Mouse (Mus musculus): ENCODE measurements around the gene Bricd5. TPM values are rescaled to one million over a fixed set of nuclear protein-coding genes. Genes with fewer than 3 reads are reported as not detected.

Gene Bricd5
- polyA plus RNA-seq, 1 experiment = not detected

- Histone ChIP-seq H3K4me1 (ENCODE audit: control insufficient read depth) (peaks cover 9% of the 10 kb centered on the region), H3K36me3 (ENCODE audit: control insufficient read depth) (peaks cover 53% of the 10 kb centered on the region), H3K27me3 (ENCODE audit: control insufficient read depth) (no peaks in the 10 kb centered on the region), H3K4me3 (replicated peaks) (no peak overlapping the region), H3K9me3 (ENCODE audit: control insufficient read depth, low read length) (no peaks in the 10 kb centered on the region)
- no peak for TF ChIP-seq TAL1 (IDR thresholded peaks at IDR 0.05; ENCODE audit: low read length)
- TF ChIP-seq GATA1 (IDR thresholded peaks at IDR 0.05; ENCODE audit: low read length) = no peak
Measured at GRCm38 (mm10) chr17:24507806-24508460, 34.2 kb downstream of the Bricd5 start.

GRCm38 (mm10) chr17:24513609-24514008, 39.9 kb downstream of the Bricd5 start:
- Histone ChIP-seq H3K36me3 (ENCODE audit: control insufficient read depth) (peaks cover 97% of the 10 kb centered on the region), H3K4me3 (replicated peaks) (no peak overlapping the region), H3K27me3 (ENCODE audit: control insufficient read depth) (no peaks in the 10 kb centered on the region), H3K9me3 (ENCODE audit: control insufficient read depth, low read length) (no peaks in the 10 kb centered on the region), H3K4me1 (ENCODE audit: control insufficient read depth) (no peaks in the 10 kb centered on the region; the same call in 1 of the 2 replicates)
- TF ChIP-seq TAL1 (IDR thresholded peaks at IDR 0.05; ENCODE audit: low read length) = no peak
- no peak for TF ChIP-seq GATA1 (IDR thresholded peaks at IDR 0.05; ENCODE audit: low read length)

GRCm38 (mm10) chr17:24514270-24515257, 40.9 kb downstream of the Bricd5 start:
- no peaks in the 10 kb centered on the region; the same call in 1 of the 2 replicates for H3K4me1 ChIP-seq (ENCODE audit: control insufficient read depth)
- TF ChIP-seq TAL1 (IDR thresholded peaks at IDR 0.05; ENCODE audit: low read length) = no peak
- TF ChIP-seq GATA1 (IDR thresholded peaks at IDR 0.05; ENCODE audit: low read length) = no peak
- no peaks in the 10 kb centered on the region for H3K27me3 ChIP-seq (ENCODE audit: control insufficient read depth)
- H3K36me3 ChIP-seq (ENCODE audit: control insufficient read depth) = peaks cover 96% of the 10 kb centered on the region
- no peaks in the 10 kb centered on the region for H3K9me3 ChIP-seq (ENCODE audit: control insufficient read depth, low read length)
- H3K4me3 ChIP-seq (replicated peaks) = no peak overlapping the region

GRCm38 (mm10) chr17:24520450-24520849, 46.8 kb downstream of the Bricd5 start:
- TF ChIP-seq TAL1 (IDR thresholded peaks at IDR 0.05; ENCODE audit: low read length) = no peak
- TF ChIP-seq GATA1 (IDR thresholded peaks at IDR 0.05; ENCODE audit: low read length) = no peak
- Histone ChIP-seq H3K27me3 (ENCODE audit: control insufficient read depth) (no peaks in the 10 kb centered on the region), H3K4me1 (ENCODE audit: control insufficient read depth) (peaks cover 16% of the 10 kb centered on the region), H3K9me3 (ENCODE audit: control insufficient read depth, low read length) (no peaks in the 10 kb centered on the region), H3K36me3 (ENCODE audit: control insufficient read depth) (peaks cover 80% of the 10 kb centered on the region), H3K4me3 (replicated peaks) (no peak overlapping the region)

- Histone ChIP-seq H3K36me3 (ENCODE audit: control insufficient read depth) (peaks cover 59% of the 10 kb centered on the region), H3K4me1 (ENCODE audit: control insufficient read depth) (peaks cover 51% of the 10 kb centered on the region), H3K27me3 (ENCODE audit: control insufficient read depth) (no peaks in the 10 kb centered on the region), H3K9me3 (ENCODE audit: control insufficient read depth, low read length) (no peaks in the 10 kb centered on the region), H3K4me3 (replicated peaks) (no peak overlapping the region)
- TF ChIP-seq TAL1 (IDR thresholded peaks at IDR 0.05; ENCODE audit: low read length) (no peak), GATA1 (IDR thresholded peaks at IDR 0.05; ENCODE audit: low read length) (no peak)
Measured at GRCm38 (mm10) chr17:24524734-24525133, 51.0 kb downstream of the Bricd5 start.

Other genes with a start within 250 kb of the Bricd5 start
- 14.4 and 15.8 TPM in 2 replicates for gene Ccnf, start 222.4 kb upstream of the Bricd5 start, polyA plus RNA-seq (2012)
- gene Abca17, start 122.8 kb upstream of the Bricd5 start, polyA plus RNA-seq (2012) = not detected in 2 replicates
- 1.7 TPM in 2 replicates for gene Abca3, start 121.9 kb upstream of the Bricd5 start, polyA plus RNA-seq (2012)
- gene Rnps1, start 59.3 kb upstream of the Bricd5 start, polyA plus RNA-seq (2012) = 18.1 and 24.0 TPM in 2 replicates
- gene Eci1, start 47.2 kb upstream of the Bricd5 start, polyA plus RNA-seq (2012) = 9.3 and 10.6 TPM in 2 replicates
- gene Dnase1l2, start 30.8 kb upstream of the Bricd5 start, polyA plus RNA-seq (2012) = 0.15 TPM in 1 of 2 replicates, not detected in the other
- 6.2 and 7.3 TPM in 2 replicates for gene E4f1, start 3.6 kb upstream of the Bricd5 start, polyA plus RNA-seq (2012)
- 13.0 and 15.1 TPM in 2 replicates for gene Pgp, start 3.5 kb upstream of the Bricd5 start, polyA plus RNA-seq (2012)
- 1.4 and 1.7 TPM in 2 replicates for gene Mlst8, start 5.2 kb downstream of the Bricd5 start, polyA plus RNA-seq (2012)
- gene Caskin1, start 14.7 kb downstream of the Bricd5 start, polyA plus RNA-seq (2012) = not detected in 2 replicates
- 11.3 and 12.7 TPM in 2 replicates for gene Traf7, start 54.1 kb downstream of the Bricd5 start, polyA plus RNA-seq (2012)
- gene Rab26, start 60.3 kb downstream of the Bricd5 start, polyA plus RNA-seq (2012) = 0.09 TPM in 1 of 2 replicates, not detected in the other
- gene Pkd1, start 76.0 kb downstream of the Bricd5 start, polyA plus RNA-seq (2012) = 0.14 and 0.21 TPM in 2 replicates
- 4.0 and 5.2 TPM in 2 replicates for gene Tsc2, start 158.7 kb downstream of the Bricd5 start, polyA plus RNA-seq (2012)
- 0.04 and 0.23 TPM in 2 replicates for gene Nthl1, start 158.8 kb downstream of the Bricd5 start, polyA plus RNA-seq (2012)
- gene Slc9a3r2, start 176.4 kb downstream of the Bricd5 start, polyA plus RNA-seq (2012) = 0.04 and 0.18 TPM in 2 replicates
- gene Npw, start 184.6 kb downstream of the Bricd5 start, polyA plus RNA-seq (2012) = not detected in 2 replicates
- gene Zfp598, start 195.8 kb downstream of the Bricd5 start, polyA plus RNA-seq (2012) = 7.3 and 7.6 TPM in 2 replicates
- not detected in 2 replicates for gene Syngr3, start 216.1 kb downstream of the Bricd5 start, polyA plus RNA-seq (2012)
- 6.4 and 9.0 TPM in 2 replicates for gene Gfer, start 222.3 kb downstream of the Bricd5 start, polyA plus RNA-seq (2012)
- 0.02 TPM in 1 of 2 replicates, not detected in the other for gene Noxo1, start 222.3 kb downstream of the Bricd5 start, polyA plus RNA-seq (2012)
- 1.1 and 1.8 TPM in 2 replicates for gene Tbl3, start 233.8 kb downstream of the Bricd5 start, polyA plus RNA-seq (2012)
- gene Rnf151, start 244.2 kb downstream of the Bricd5 start, polyA plus RNA-seq (2012) = 0.19 TPM in 1 of 2 replicates, not detected in the other
- gene Rps2, start 244.2 kb downstream of the Bricd5 start, polyA plus RNA-seq (2012) = 143 and 504 TPM in 2 replicates

Measured in erythroblast, embryonic 14.5 days (primary cell).